Mouse (Mus musculus) bone marrow macrophage, adult 2 months (primary cell): ENCODE results near the gene Htr6. TPM values are rescaled to one million over a fixed set of nuclear protein-coding genes. Genes with fewer than 3 reads are reported as not detected.

Source experiments
- H3K27ac ChIP-seq: 2 replicates; pipeline ENCODE4 v1.5.1; 2012; ENCODE audit warnings: low read depth, low read length; ENCODE audit not compliant: insufficient read depth
- H3K4me1 ChIP-seq: 2 replicates; pipeline ENCODE4 v1.6.1; 2012; ENCODE audit warnings: low read length; ENCODE audit not compliant: control insufficient read depth, insufficient read depth
- H3K4me3 ChIP-seq: 2 replicates; pipeline ENCODE4 v1.5.1; 2012; ENCODE audit warnings: mild to moderate bottlenecking, low read length, moderate library complexity; ENCODE audit not compliant: insufficient read depth
- CTCF ChIP-seq: IDR thresholded peaks from 2 replicates; pipeline ENCODE4 v1.5.1; 2012; ENCODE audit warnings: low read depth, mild to moderate bottlenecking, low read length, moderate library complexity
- POLR2A ChIP-seq: IDR thresholded peaks from 2 replicates; pipeline ENCODE4 v1.6.1; 2012; ENCODE audit warnings: mild to moderate bottlenecking, low read depth, low read length, borderline replicate concordance
- polyA plus RNA-seq: library from polyadenylated mRNA; stranded (reverse); fragments of >200 nt; gene quantifications from 2 replicates; pipeline ENCODE4 v1.2.4, GENCODE M21; 2012; ENCODE audit not compliant: missing spikeins, insufficient read depth, insufficient read length

The Htr6 gene
- polyA plus RNA-seq, 1 experiment: not detected

- no peak for TF ChIP-seq CTCF
- TF ChIP-seq POLR2A: no peak
- H3K4me3 ChIP-seq: no peak overlapping the region
- no peak overlapping the region for H3K27ac ChIP-seq
These were observed 13.8 kb upstream of the Htr6 start for GRCm38 (mm10) chr4:139088982-139089671.

GRCm38 (mm10) chr4:139086984-139087383, 11.6 kb upstream of the Htr6 start:
- Histone ChIP-seq H3K4me3 (no peak overlapping the region), H3K4me1 (no peaks in the 10 kb centered on the region), H3K27ac (no peak overlapping the region)
- TF ChIP-seq POLR2A: no peak
- TF ChIP-seq CTCF: no peak

More at GRCm38 (mm10) chr4:139088982-139089671, 13.8 kb upstream of the Htr6 start:
- no peaks in the 10 kb centered on the region for H3K4me1 ChIP-seq

- Histone ChIP-seq H3K27ac (no peak overlapping the region), H3K4me3 (no peak overlapping the region), H3K4me1 (no peaks in the 10 kb centered on the region)
- TF ChIP-seq CTCF: peak; percentile 50
- no peak for TF ChIP-seq POLR2A
These were observed 10.7 kb upstream of the Htr6 start for GRCm38 (mm10) chr4:139086037-139086436.

- Histone ChIP-seq H3K27ac (no peak overlapping the region), H3K4me1 (no peaks in the 10 kb centered on the region), H3K4me3 (no peak overlapping the region)
- TF ChIP-seq CTCF (no peak), POLR2A (no peak)
These were observed 10.0 kb upstream of the Htr6 start for GRCm38 (mm10) chr4:139085337-139085736.

- TF ChIP-seq CTCF (no peak), POLR2A (no peak)
- H3K4me1 ChIP-seq: no peaks in the 10 kb centered on the region
These were observed 7.6 kb upstream of the Htr6 start for GRCm38 (mm10) chr4:139082790-139083564.

GRCm38 (mm10) chr4:139081270-139081931, 6.0 kb upstream of the Htr6 start:
- Histone ChIP-seq H3K27ac (no peak overlapping the region), H3K4me1 (no peaks in the 10 kb centered on the region), H3K4me3 (no peak overlapping the region)
- TF ChIP-seq CTCF (no peak), POLR2A (no peak)

More at GRCm38 (mm10) chr4:139082790-139083564, 7.6 kb upstream of the Htr6 start:
- Histone ChIP-seq H3K27ac (no peak overlapping the region), H3K4me3 (no peak overlapping the region)

- Histone ChIP-seq H3K4me3 (no peak overlapping the region), H3K4me1 (no peaks in the 10 kb centered on the region), H3K27ac (no peak overlapping the region)
- no peak for TF ChIP-seq POLR2A
- no peak for TF ChIP-seq CTCF
These were observed 4.9 kb upstream of the Htr6 start for GRCm38 (mm10) chr4:139080259-139080658.

- Histone ChIP-seq H3K4me1 (no peaks in the 10 kb centered on the region), H3K27ac (no peak overlapping the region), H3K4me3 (no peak overlapping the region)
- no peak for TF ChIP-seq CTCF
- TF ChIP-seq POLR2A: no peak
These were observed 4.1 kb upstream of the Htr6 start for GRCm38 (mm10) chr4:139079439-139079838.

GRCm38 (mm10) chr4:139078726-139079125, 3.4 kb upstream of the Htr6 start:
- no peak overlapping the region for H3K4me3 ChIP-seq
- TF ChIP-seq CTCF (no peak), POLR2A (no peak)
- H3K4me1 ChIP-seq: no peaks in the 10 kb centered on the region
- no peak overlapping the region for H3K27ac ChIP-seq

- Histone ChIP-seq H3K4me1 (no peaks in the 10 kb centered on the region), H3K27ac (no peak overlapping the region), H3K4me3 (no peak overlapping the region)
- TF ChIP-seq CTCF (no peak), POLR2A (no peak)
These were observed 2.9 kb upstream of the Htr6 start for GRCm38 (mm10) chr4:139078313-139078712.
